Mouse (Mus musculus): ENCODE data around the gene Tbl1x.
A peak's percentile ranks its signal among the peaks of the same experiment; 100 is the strongest.
"Not testable (repeated sequence)": the region's sequence is repeated elsewhere in the genome, so short reads cannot be mapped to it uniquely, and the experiment has no call there.

The Tbl1x gene

GRCm38 (mm10) chrX:77510371-77511300 lies at the start of gene Tbl1x:
TSS of gene Tbl1x (plus strand) at chrX:77511013.
- DNase-seq (ENCODE audit: low read depth, low spot score): peak; percentile 71

- no peak for DNase-seq (ENCODE audit: low read depth, low spot score)
Observed at GRCm38 (mm10) chrX:77469216-77469615, 41.6 kb upstream of the Tbl1x start.

- DNase-seq (ENCODE audit: low read depth, low spot score): no peak
Observed at GRCm38 (mm10) chrX:77472858-77473257, 38.0 kb upstream of the Tbl1x start.

- no peak for DNase-seq (ENCODE audit: low read depth, low spot score)
Observed at GRCm38 (mm10) chrX:77473511-77473910, 37.3 kb upstream of the Tbl1x start.

GRCm38 (mm10) chrX:77474551-77474950 lies 36.3 kb upstream of the Tbl1x start:
- DNase-seq (ENCODE audit: low read depth, low spot score): no peak

GRCm38 (mm10) chrX:77477526-77477925 lies 33.3 kb upstream of the Tbl1x start:
- no peak for DNase-seq (ENCODE audit: low read depth, low spot score)

- no peak for DNase-seq (ENCODE audit: low read depth, low spot score)
Observed at GRCm38 (mm10) chrX:77487922-77488799, 22.7 kb upstream of the Tbl1x start.

- DNase-seq (ENCODE audit: low read depth, low spot score): no peak
Observed at GRCm38 (mm10) chrX:77490127-77490526, 20.7 kb upstream of the Tbl1x start.

- peak; percentile 86 for DNase-seq (ENCODE audit: low read depth, low spot score)
Observed at GRCm38 (mm10) chrX:77509149-77509548, 1.7 kb upstream of the Tbl1x start.

GRCm38 (mm10) chrX:77509776-77510175 lies 1.0 kb upstream of the Tbl1x start:
- no peak for DNase-seq (ENCODE audit: low read depth, low spot score)

- DNase-seq (ENCODE audit: low read depth, low spot score): no peak
Observed at GRCm38 (mm10) chrX:77511301-77511993, 634 bp downstream of the Tbl1x start.

- DNase-seq (ENCODE audit: low read depth, low spot score): no peak
Observed at GRCm38 (mm10) chrX:77511994-77512485, 1.2 kb downstream of the Tbl1x start.

- DNase-seq (ENCODE audit: low read depth, low spot score): no peak
Observed at GRCm38 (mm10) chrX:77517274-77518085, 6.7 kb downstream of the Tbl1x start.

GRCm38 (mm10) chrX:77518929-77519328 lies 8.1 kb downstream of the Tbl1x start:
- DNase-seq (ENCODE audit: low read depth, low spot score): no peak

- DNase-seq (ENCODE audit: low read depth, low spot score): no peak
Observed at GRCm38 (mm10) chrX:77522842-77523375, 12.1 kb downstream of the Tbl1x start.

- DNase-seq (ENCODE audit: low read depth, low spot score): no peak
Observed at GRCm38 (mm10) chrX:77525179-77525578, 14.4 kb downstream of the Tbl1x start.

GRCm38 (mm10) chrX:77528401-77528800 lies 17.6 kb downstream of the Tbl1x start:
- no peak for DNase-seq (ENCODE audit: low read depth, low spot score)

GRCm38 (mm10) chrX:77530997-77531396 lies 20.2 kb downstream of the Tbl1x start:
- no peak for DNase-seq (ENCODE audit: low read depth, low spot score)

- DNase-seq (ENCODE audit: low read depth, low spot score): no peak
Observed at GRCm38 (mm10) chrX:77533922-77534321, 23.1 kb downstream of the Tbl1x start.

- not testable (repeated sequence) for DNase-seq (ENCODE audit: low read depth, low spot score)
Observed at GRCm38 (mm10) chrX:77539770-77540169, 29.0 kb downstream of the Tbl1x start.
